Mouse (Mus musculus) Patski (cell line): ENCODE results near the gene Tmem14c. TPM values are rescaled to one million over a fixed set of nuclear protein-coding genes. Genes with fewer than 3 reads are reported as not detected.

Experiments
- ATAC-seq: fragments of 100-300 bp; one replicate; pipeline ENCODE4 v1.8.0; 2021
- CTCF ChIA-PET: fragments of 350-600 bp; sonication (Branson Sonifier 250); formaldehyde crosslinking; loops from one replicate; lab custom pipeline; 2022; ENCODE audit warnings: inconsistent platforms; lab: Charles Lee
- POLR2A ChIA-PET: fragments of 350-600 bp; sonication (Branson Sonifier 250); formaldehyde crosslinking; loops from one replicate; lab custom pipeline; 2022; ENCODE audit warnings: antibody characterized with exemption, inconsistent platforms; lab: Charles Lee
- DNase-seq: peaks from one replicate; pipeline ENCODE4 v3.0.0-alpha.2; 2011; ENCODE audit warnings: low read depth, low spot score
- H3K27me3 ChIP-seq: fragments of 371-371 bp; one replicate; pipeline ENCODE4 v1.5.1; 2021
- CTCF ChIP-seq: fragments of 100-300 bp; IDR thresholded peaks from one replicate; pipeline ENCODE4 v1.5.1; 2021
- in situ Hi-C: fragments of 300-500 bp; cut with MboI; formaldehyde crosslinking; loops from 3 replicates; pipeline ENCODE4 v1.11.1; 2018; ENCODE audit warnings: low pct_unique_long_range_greater_than_20kb, mixed read lengths
- polyA plus RNA-seq: library from polyadenylated mRNA; unstranded; gene quantifications from one replicate; pipeline ENCODE4 v1.2.3, GENCODE M21; 2021

Gene Tmem14c
- polyA plus RNA-seq, 1 experiment from 2014 or later: 129 TPM

- ChIA-PET CTCF (interaction anchor here (1.5 kb wide), 1 partner anchor 49 kb away, joined by 3 read pairs; no protein-coding TSS in a partner anchor), POLR2A (no interaction called here)
- in situ Hi-C loops: loop anchor here (10.0 kb wide), 1 partner anchor 239 kb away; the partner anchor contains the start of gene Smim13
- no peak for DNase-seq
- no peaks in the 10 kb centered on the region for H3K27me3 ChIP-seq
- no peak for ATAC-seq
- no peak for TF ChIP-seq CTCF
Observed at GRCm38 (mm10) chr13:41006244-41006643, 9.8 kb upstream of the Tmem14c start.

- in situ Hi-C loops: loop anchor here (10.0 kb wide), 1 partner anchor 237 kb away; the partner anchor contains the start of gene Smim13
- no peak for TF ChIP-seq CTCF
- ChIA-PET POLR2A (no interaction called here), CTCF (no interaction called here)
- no peaks in the 10 kb centered on the region for H3K27me3 ChIP-seq
- ATAC-seq (no peak), DNase-seq (no peak)
Observed at GRCm38 (mm10) chr13:41008271-41008670, 7.8 kb upstream of the Tmem14c start.

DNA sequence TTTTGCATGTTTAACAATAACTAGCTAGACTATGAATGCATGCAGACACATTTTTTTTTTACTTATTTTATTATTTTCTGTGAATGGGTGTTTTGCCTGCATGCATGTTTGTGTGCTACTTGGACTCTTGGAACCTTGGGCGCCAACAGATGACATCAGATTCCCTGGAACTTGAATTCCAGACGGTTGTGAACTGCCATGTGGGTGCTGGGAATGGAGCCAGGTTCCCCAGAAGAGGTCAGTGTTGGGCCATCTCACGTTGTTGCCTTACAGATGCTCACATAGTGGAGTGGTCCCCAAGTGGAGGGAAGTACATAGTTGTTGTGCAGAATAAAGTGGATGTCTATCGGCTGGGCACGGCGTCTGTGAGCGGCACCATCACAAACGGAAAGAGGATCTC, 7.1 kb upstream of the Tmem14c start:
- H3K27me3 ChIP-seq: no peaks in the 10 kb centered on the region
- in situ Hi-C loops: loop anchor here (10.0 kb wide), 1 partner anchor 236 kb away; the partner anchor contains the start of gene Smim13
- ATAC-seq: no peak
- no peak for DNase-seq
- CTCF ChIA-PET: interaction anchor here (0.7 kb wide), 1 partner anchor 10 kb away, joined by 3 read pairs; no protein-coding TSS in a partner anchor
- TF ChIP-seq CTCF: no peak
- POLR2A ChIA-PET: no interaction called here

GRCm38 (mm10) chr13:41016797-41017405, 809 bp downstream of the Tmem14c start:
- CTCF ChIA-PET: no interaction called here
- ATAC-seq: peak; percentile 5
- DNase-seq: no peak
- TF ChIP-seq CTCF: no peak
- POLR2A ChIA-PET: interaction anchor here (0.6 kb wide), 1 partner anchor 233 kb away, joined by 5 read pairs; no protein-coding TSS in a partner anchor
- in situ Hi-C loops: no loop called here
- no peaks in the 10 kb centered on the region for H3K27me3 ChIP-seq

DNA sequence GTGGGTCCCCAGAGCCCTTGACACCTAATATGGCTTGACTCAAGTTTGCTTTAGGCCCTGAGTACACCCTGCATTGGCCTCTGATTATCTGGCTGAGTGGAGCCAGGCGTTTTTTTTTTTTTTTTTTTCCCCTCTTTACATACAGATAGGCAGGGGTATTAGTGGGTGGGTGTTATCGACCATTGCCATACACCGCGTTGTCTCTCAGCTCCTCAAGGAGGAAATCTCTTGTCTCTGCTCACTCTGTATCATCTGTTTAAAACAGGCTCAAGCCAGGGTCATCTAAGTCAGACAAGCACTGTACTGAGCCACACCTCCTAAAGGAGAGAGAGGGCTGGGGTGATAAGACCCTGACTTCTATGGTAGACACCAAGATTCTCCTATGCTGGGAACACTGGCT, 1.7 kb downstream of the Tmem14c start:
- no peak for ATAC-seq

GRCm38 (mm10) chr13:41018236-41018635, 2.1 kb downstream of the Tmem14c start:
- TF ChIP-seq CTCF: no peak
- ATAC-seq (no peak), DNase-seq (no peak)
- H3K27me3 ChIP-seq: no peaks in the 10 kb centered on the region
- ChIA-PET CTCF (no interaction called here), POLR2A (interaction anchor here (0.9 kb wide), 1 partner anchor 29 kb away, joined by 4 read pairs; no protein-coding TSS in a partner anchor)
- in situ Hi-C loops: no loop called here

More for the DNA sequence above, 1.7 kb downstream of the Tmem14c start:
- in situ Hi-C loops: no loop called here
- POLR2A ChIA-PET: interaction anchor here (0.9 kb wide), 1 partner anchor 29 kb away, joined by 4 read pairs; no protein-coding TSS in a partner anchor
- no peaks in the 10 kb centered on the region for H3K27me3 ChIP-seq
- no peak for TF ChIP-seq CTCF
- CTCF ChIA-PET: no interaction called here
- no peak for DNase-seq

- ChIA-PET POLR2A (no interaction called here), CTCF (interaction anchor here (1.2 kb wide), 2 partner anchors 10 to 14 kb away, joined by 3 read pairs; no protein-coding TSS in a partner anchor)
- in situ Hi-C loops: no loop called here
- TF ChIP-seq CTCF: no peak
- ATAC-seq: no peak
- no peak for DNase-seq
- no peaks in the 10 kb centered on the region for H3K27me3 ChIP-seq
Observed at GRCm38 (mm10) chr13:41018756-41019591, 2.9 kb downstream of the Tmem14c start.

- DNase-seq (no peak), ATAC-seq (no peak)
- ChIA-PET POLR2A (no interaction called here), CTCF (no interaction called here)
- in situ Hi-C loops: no loop called here
- no peak for TF ChIP-seq CTCF
- no peaks in the 10 kb centered on the region for H3K27me3 ChIP-seq
Observed at GRCm38 (mm10) chr13:41020494-41020893, 4.4 kb downstream of the Tmem14c start.

DNA sequence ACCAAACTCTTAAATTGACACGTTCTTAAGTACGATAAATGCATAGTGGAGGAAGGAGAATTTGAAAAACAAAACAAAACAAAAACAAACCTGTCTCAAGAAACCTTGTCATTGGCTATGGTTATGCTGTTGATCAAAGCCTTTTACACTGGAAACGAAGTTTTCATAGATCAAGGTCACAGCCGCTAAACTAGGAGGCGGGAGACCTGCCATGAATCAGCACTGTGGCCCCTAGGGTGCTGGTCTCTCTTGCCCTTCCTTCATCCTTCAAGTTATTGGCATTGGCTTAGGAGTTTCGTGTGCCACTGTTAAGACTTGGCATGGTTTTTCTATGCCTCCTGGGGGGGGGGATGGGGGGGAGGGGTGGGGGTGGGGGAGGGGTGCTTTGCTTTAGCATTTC, 5.5 kb downstream of the Tmem14c start:
- no peak for ATAC-seq
- ChIA-PET POLR2A (no interaction called here), CTCF (no interaction called here)
- no peak for TF ChIP-seq CTCF
- no peaks in the 10 kb centered on the region for H3K27me3 ChIP-seq
- in situ Hi-C loops: no loop called here
- no peak for DNase-seq

GRCm38 (mm10) chr13:41022099-41022498, 6.0 kb downstream of the Tmem14c start:
- CTCF ChIA-PET: no interaction called here
- H3K27me3 ChIP-seq: no peaks in the 10 kb centered on the region
- no peak for TF ChIP-seq CTCF
- POLR2A ChIA-PET: no interaction called here
- ATAC-seq (no peak), DNase-seq (no peak)
- in situ Hi-C loops: no loop called here
